Mouse (Mus musculus) adrenal gland, adult 8-10 months (tissue): ENCODE results near the gene Zfp791. TPM values are rescaled to one million over a fixed set of nuclear protein-coding genes. Genes with fewer than 3 reads are reported as not detected.
"Not testable (repeated sequence)": the region's sequence is repeated elsewhere in the genome, so short reads cannot be mapped to it uniquely, and the experiment has no call there.

ENCODE experiments used
- DNase-seq: peaks from one replicate; pipeline ENCODE4 v3.0.0; 2022
- total RNA-seq, 4 experiments: library from RNA; stranded (reverse); gene quantifications; 2 replicates each; pipeline ENCODE4 v1.2.4; 2022

The Zfp791 gene
- 1 to 10 TPM; 1.7 to 2.4 (median 1.9) TPM for total RNA-seq

GRCm38 (mm10) chr8:85122995-85123394 is at the start of gene Zfp791:
Zfp791 (minus strand) TSS chr8:85123095.
- DNase-seq: no peak

- peak; percentile 10 for DNase-seq
These were observed 48.4 kb upstream of the Zfp791 start for GRCm38 (mm10) chr8:85171291-85171690.

GRCm38 (mm10) chr8:85151624-85152023 is 28.7 kb upstream of the Zfp791 start, which contains the start of gene Cks1brt:
Cks1brt (plus strand) TSS chr8:85151924.
- no peak for DNase-seq

- DNase-seq: no peak
These were observed 19.6 kb upstream of the Zfp791 start for GRCm38 (mm10) chr8:85142516-85142915.

GRCm38 (mm10) chr8:85135690-85136089 is 12.8 kb upstream of the Zfp791 start:
- DNase-seq: not testable (repeated sequence)

- DNase-seq: peak; percentile 21
These were observed 9.4 kb upstream of the Zfp791 start for GRCm38 (mm10) chr8:85132335-85132734.

- DNase-seq: no peak
These were observed 796 bp upstream of the Zfp791 start for GRCm38 (mm10) chr8:85123691-85124090.

- DNase-seq: not testable (repeated sequence)
These were observed 2.6 kb downstream of the Zfp791 start for GRCm38 (mm10) chr8:85120251-85120650.

GRCm38 (mm10) chr8:85119052-85119981 is 3.6 kb downstream of the Zfp791 start:
- peak; percentile 68 for DNase-seq

GRCm38 (mm10) chr8:85116984-85117383 is 5.9 kb downstream of the Zfp791 start:
- no peak for DNase-seq

- DNase-seq: no peak
These were observed 7.4 kb downstream of the Zfp791 start for GRCm38 (mm10) chr8:85115501-85115900.

GRCm38 (mm10) chr8:85113241-85113640 is 9.7 kb downstream of the Zfp791 start:
- DNase-seq: no peak

GRCm38 (mm10) chr8:85100076-85100665 is 22.7 kb downstream of the Zfp791 start:
- no peak for DNase-seq

GRCm38 (mm10) chr8:85096850-85097249 is 26.0 kb downstream of the Zfp791 start:
- no peak for DNase-seq

GRCm38 (mm10) chr8:85096196-85096595 is 26.7 kb downstream of the Zfp791 start:
- no peak for DNase-seq

- no peak for DNase-seq
These were observed 27.3 kb downstream of the Zfp791 start for GRCm38 (mm10) chr8:85095566-85095965.

GRCm38 (mm10) chr8:85095051-85095450 is 27.8 kb downstream of the Zfp791 start:
- DNase-seq: no peak

- no peak for DNase-seq
These were observed 31.3 kb downstream of the Zfp791 start for GRCm38 (mm10) chr8:85091526-85092090.

GRCm38 (mm10) chr8:85090856-85091255 is 32.0 kb downstream of the Zfp791 start:
- no peak for DNase-seq

- no peak for DNase-seq
These were observed 34.1 kb downstream of the Zfp791 start for GRCm38 (mm10) chr8:85088771-85089170.

- DNase-seq: no peak
These were observed 36.7 kb downstream of the Zfp791 start for GRCm38 (mm10) chr8:85086238-85086637.

GRCm38 (mm10) chr8:85084633-85085032 is 38.3 kb downstream of the Zfp791 start:
- no peak for DNase-seq

- peak; percentile 92 for DNase-seq
These were observed 39.6 kb downstream of the Zfp791 start, which contains the start of gene Man2b1 for GRCm38 (mm10) chr8:85083108-85083813. Man2b1 (plus strand) TSS chr8:85083270.
